Mouse (Mus musculus): ENCODE data around the gene Fastkd1. TPM values are rescaled to one million over a fixed set of nuclear protein-coding genes. Genes with fewer than 3 reads are reported as not detected.
"Not testable (repeated sequence)": the region's sequence is repeated elsewhere in the genome, so short reads cannot be mapped to it uniquely, and the experiment has no call there.

Fastkd1 gene
- total RNA-seq (2021) = 10 to 100 TPM; 22.9 to 23.1 TPM
- long read RNA-seq, partial matches to known transcripts = 2 of 7 reads
- long read RNA-seq, other reads (novel, unspliced or antisense) = 1 of 7 reads

DNA sequence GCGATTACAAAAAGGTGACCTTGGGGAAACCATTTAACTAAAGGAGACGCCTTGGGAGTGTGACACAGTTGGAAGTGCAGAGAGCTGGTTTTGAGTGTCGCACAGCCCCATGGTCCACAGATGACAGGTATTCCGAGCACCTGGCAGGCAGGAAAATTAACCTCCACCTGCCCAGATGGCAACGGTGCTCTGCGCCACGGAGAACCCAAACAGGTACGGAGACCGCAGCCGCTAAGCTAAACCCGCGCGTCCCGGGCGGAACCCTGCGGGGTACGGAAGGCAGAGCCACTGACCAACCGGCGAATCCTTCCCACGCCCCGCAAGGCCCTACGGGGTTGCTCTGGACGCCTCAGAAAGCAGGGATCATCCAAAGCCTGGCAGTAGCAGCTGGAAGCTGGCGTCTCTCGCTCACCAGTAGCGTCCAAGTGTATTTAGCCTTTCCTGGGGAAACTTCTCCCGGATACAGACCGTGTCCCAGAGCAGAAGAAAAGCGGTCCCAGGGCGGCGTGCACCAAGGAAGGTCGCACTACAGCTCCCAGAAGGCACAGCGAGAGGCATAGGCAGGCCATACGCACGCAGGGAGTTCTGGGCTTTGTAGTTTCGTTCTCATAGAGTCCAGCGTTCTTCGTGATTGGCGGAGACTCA, at the start of gene Fastkd1:
Gene Fastkd1 (minus strand): TSS at position 536 of the 645 bp plus-strand sequence.
- peak; percentile 78 to 85 for DNase-seq (ENCODE audit: low spot score in 2 of 2)

DNA sequence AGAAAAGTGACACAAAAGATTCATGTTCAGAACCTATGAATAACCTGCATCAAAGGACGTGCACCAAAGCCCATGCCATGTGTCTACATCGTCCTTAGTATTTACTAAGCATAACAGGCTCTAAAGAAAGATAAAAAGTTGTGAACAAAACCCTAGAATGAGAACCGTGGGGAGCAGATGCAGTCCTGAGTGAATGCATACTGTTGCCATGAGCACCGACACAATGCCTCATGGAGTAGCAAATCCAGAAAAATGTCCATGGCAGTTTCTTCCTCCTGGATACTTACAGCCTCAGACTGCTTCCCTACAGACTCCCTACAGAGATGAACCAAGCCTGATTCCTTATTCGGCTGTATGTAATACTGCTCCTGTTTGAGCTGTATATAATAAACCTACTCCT, 47.7 kb upstream of the Fastkd1 start:
- no peak for DNase-seq (ENCODE audit: low spot score in 2 of 2)

DNA sequence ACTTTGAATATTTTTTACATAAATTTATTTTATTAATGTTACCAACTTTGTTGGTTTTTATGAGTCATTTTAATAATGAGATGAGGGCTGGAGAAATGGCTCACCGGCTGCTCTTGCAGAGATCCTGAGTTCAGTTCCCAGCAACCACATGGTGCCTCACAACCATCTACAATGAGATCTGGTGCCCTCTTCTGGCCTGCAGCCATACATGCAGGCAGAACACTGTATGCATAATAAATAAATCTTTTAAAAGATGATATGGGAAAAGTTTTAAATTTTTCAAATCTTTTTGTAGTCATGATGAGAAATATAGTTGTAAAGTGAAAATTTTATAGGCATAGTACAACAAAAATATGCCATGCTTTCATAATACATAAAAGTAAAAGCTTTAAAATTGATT, 31.8 kb upstream of the Fastkd1 start:
- no peak for DNase-seq (ENCODE audit: low spot score in 2 of 2)

DNA sequence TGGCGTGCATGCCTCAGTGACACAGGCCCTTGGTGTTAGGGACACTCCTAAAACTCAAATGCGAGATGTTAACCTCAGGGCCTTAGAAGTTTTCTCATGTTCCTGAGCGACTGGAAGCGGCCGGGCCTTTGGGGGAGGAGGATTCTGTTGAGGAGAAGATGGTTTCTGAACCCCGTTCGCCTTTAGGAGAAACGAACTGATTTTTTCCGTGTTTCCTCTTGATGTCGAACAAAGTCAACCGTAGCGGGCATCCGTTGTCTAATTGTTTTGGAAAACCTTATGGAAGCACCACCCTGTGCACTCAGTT, 10.2 kb upstream of the Fastkd1 start:
- no peak for DNase-seq (ENCODE audit: low spot score in 2 of 2)

- DNase-seq (ENCODE audit: low spot score in 2 of 2) = peak; percentile 95 to 96
These were observed 9.6 kb upstream of the Fastkd1 start for GRCm38 (mm10) chr2:69722650-69723518.

GRCm38 (mm10) chr2:69722273-69722649, 8.9 kb upstream of the Fastkd1 start, which contains the start of gene Ppig:
Ppig (plus strand) TSS chr2:69722545.
- DNase-seq (ENCODE audit: low spot score in 2 of 2) = peak in 1 of 2 experiments; percentile 14

DNA sequence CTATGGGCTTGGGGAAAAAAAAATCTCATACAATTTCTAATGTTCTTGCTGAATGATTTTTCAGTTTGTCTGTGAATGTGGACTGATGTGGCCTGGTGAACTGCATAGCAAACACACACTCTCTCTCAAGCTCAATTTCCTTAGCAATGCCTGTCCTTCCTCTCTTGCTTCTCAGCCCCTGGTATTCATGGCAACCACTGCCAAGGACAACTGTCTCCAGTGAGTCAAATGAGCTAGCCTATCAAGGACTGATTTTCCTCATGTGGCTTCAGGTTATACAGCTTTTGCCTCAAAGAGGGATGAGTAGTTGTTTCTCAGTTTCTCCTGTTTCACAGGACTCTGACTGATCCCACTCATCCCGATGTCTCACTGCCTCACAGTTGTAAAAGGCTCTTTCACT, 5.8 kb upstream of the Fastkd1 start:
- no peak for DNase-seq (ENCODE audit: low spot score in 2 of 2)

GRCm38 (mm10) chr2:69716483-69716882, 3.2 kb upstream of the Fastkd1 start:
- DNase-seq (ENCODE audit: low spot score in 2 of 2) = no peak

DNA sequence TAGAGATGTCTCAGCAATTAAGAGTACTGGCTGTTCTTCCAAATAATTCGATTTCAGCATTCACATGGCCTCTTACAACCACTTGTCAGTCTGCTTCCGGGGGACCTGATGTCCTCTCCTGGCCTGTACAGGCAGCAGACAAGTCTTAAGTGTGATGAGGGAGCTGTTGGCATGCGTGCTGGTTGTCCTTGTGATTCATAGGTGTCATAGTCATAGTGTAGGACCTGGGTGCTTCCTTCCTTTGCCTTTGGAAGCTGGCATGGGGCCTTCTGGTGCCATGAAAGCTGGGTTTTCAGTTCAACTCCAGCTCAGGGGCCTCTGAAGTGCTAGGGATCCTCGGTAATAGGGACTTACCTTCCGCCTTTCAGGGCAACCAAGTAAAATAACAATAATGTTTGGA, 810 bp upstream of the Fastkd1 start:
- no peak for DNase-seq (ENCODE audit: low spot score in 2 of 2)

DNA sequence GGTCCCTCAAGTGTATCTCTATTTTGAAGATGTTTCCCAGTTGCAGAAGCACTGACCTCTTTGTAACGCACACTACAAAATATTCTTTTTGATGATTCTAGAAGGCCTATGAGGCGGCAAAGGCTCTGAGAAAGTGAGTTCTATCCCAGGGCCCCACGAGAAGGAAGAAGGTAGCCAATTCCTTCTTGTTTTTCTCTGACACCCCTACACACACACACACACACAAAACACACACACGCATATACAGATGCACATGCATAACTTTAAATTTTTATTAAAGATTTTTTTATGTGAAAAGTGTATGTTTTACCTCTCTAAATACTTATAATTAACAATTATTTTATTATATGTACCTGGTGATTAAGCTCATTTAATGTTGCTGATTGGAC, 304 bp upstream of the Fastkd1 start:
- DNase-seq (ENCODE audit: low spot score in 2 of 2) = no peak

DNA sequence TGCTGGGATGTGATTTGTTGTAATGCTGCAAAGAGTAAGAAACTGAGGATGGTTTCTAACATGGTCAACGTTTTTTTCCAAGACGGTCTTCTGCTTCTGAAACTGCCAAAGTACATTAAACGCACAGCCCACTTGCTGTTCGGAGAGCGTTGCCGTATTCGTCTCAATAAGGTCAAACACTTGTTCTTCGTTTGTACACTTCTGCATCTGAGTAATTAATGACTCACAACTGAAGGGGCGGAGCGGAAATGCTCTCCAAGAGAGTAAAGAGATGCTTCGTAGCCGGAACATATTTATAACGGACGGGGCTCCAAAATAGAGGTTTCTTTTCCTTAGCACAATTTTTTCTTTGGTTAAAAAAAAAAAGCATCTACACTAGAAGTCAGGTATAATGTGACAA, 1.1 kb downstream of the Fastkd1 start:
- peak; percentile 7 to 15 for DNase-seq (ENCODE audit: low spot score in 2 of 2)

DNA sequence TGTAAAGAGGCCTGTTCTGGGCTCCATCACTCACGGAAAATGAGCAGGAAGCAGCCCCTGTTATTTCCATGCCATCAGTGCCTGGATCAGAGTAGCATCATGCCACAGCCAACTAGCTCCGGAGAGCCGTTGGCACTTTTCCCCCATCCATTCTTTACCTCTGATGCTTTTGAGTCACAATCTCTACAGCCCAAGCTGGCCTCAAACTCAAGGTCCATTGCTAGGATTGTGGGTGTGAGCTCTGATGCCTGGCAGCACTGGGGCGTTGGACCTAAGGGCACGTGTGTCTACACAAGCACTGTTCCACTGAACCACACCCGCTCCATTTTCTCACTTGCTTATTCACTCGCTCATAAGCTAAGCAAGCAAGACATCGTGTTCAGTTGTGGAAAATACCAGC, 12.9 kb downstream of the Fastkd1 start:
- DNase-seq (ENCODE audit: low spot score in 2 of 2) = no peak

- no peak for DNase-seq (ENCODE audit: low spot score in 2 of 2)
These were observed 19.8 kb downstream of the Fastkd1 start for GRCm38 (mm10) chr2:69693501-69693900.

DNA sequence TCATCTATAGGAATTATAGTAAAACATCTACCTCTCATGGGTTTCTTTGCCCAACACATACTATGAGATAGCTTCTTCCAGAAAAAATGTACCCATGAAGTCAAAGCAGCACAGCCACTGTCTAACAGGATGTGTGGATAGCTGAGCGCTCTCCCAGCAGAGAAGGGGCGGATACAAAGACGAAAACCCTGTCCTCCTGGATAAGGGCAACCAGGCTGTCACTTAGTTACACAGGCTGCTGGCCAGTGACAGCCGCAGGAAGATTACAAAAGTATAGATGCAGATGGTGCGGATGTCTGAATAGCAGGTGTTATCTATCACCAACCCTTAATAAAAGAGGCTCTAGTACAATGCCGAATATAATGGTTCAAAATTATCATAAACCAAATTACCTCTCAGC, 22.5 kb downstream of the Fastkd1 start:
- no peak for DNase-seq (ENCODE audit: low spot score in 2 of 2)

- no peak for DNase-seq (ENCODE audit: low spot score in 2 of 2)
These were observed 23.1 kb downstream of the Fastkd1 start for GRCm38 (mm10) chr2:69690214-69690613.

GRCm38 (mm10) chr2:69684488-69684887, 28.8 kb downstream of the Fastkd1 start:
- no peak for DNase-seq (ENCODE audit: low spot score in 2 of 2)

- no peak for DNase-seq (ENCODE audit: low spot score in 2 of 2)
These were observed 30.1 kb downstream of the Fastkd1 start for GRCm38 (mm10) chr2:69683036-69683805.

GRCm38 (mm10) chr2:69681931-69682330, 31.4 kb downstream of the Fastkd1 start:
- DNase-seq (ENCODE audit: low spot score in 2 of 2) = no peak

DNA sequence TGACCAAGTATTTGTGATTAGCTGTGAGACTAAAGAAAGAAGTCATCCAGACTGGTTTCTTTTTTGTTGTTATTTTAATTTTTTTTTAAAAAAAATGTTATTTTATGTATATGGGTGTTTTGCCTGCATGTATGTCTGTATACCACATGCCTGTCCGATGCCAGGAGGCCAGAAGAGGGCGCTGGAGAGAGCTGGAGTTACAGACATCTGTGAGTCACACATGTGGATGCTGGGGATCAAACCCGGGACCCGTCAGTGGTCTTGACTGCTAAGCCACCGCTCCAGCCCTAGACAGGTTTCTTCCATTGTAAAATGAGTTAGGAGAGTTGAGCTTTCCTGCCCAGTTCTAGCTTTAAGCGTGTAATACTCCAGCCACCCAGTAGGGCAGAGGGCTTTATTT, 33.3 kb downstream of the Fastkd1 start:
- no peak for DNase-seq (ENCODE audit: low spot score in 2 of 2)

GRCm38 (mm10) chr2:69677215-69677614, 36.1 kb downstream of the Fastkd1 start:
- DNase-seq (ENCODE audit: low spot score in 2 of 2) = not testable (repeated sequence)

DNA sequence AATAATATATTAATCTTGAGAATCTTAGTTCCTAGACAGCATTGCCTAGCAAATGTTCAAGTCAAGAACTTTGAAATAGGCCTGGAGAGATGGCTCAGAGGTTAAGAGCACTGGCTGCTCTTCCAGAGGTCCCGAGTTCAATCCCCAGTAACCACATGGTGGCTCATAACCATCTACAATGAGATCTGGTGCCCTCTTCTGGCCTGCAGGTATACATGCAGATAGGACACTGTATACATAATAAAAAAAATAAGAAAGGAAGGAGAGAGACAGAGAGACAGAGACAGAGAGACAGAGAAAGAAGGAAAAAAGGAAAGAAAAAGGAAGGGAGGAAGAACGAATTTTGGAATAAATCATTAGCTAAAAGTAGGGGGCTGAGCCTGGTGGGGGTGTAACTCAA, 36.6 kb downstream of the Fastkd1 start:
- no peak for DNase-seq (ENCODE audit: low spot score in 2 of 2)

DNA sequence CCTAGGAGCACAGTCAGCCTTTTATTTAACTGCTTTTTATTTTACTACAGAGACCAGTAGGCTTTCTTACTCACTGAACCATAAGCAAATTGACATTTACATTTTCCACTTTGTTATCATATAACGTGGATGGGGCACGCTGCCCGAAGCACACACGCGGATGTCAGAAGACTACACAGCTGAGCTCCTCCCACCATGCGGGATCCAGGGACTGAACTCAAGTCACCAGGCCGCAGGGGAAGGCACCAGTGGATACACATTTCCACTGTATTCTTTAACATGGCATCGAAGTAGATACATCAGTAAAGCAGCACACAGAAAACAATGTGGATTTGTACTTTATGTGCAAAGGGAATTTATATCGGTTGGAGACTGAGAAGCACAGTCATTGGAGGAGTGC, 38.0 kb downstream of the Fastkd1 start:
- DNase-seq (ENCODE audit: low spot score in 2 of 2) = no peak
